Mouse (Mus musculus): Measurements from ENCODE around the gene Slc36a1.

DNA sequence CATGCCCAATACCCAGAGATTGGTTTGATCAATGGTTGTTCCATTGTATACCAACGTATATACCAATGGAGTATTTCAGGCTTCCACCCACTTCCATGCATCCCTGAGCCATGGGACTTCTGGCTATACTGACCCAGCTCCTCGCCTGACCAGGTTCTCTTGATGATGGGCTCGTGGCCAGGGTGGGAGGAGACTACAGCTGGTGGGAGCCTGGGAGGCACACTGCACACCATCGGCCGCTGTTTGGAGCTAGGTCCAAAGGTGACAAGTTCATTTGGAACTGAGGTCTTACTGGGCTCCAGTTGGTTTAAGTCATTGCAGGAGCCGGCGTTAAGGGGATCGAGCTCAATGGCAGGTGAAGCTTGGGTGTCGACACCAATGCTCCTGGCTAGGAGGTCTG is 49.2 kb downstream of the Slc36a1 start:
- no peak for TF ChIP-seq POLR2A (IDR thresholded peaks at IDR 0.05; ENCODE audit: insufficient read depth, low read length)
- TF ChIP-seq CTCF (IDR thresholded peaks at IDR 0.05; ENCODE audit: low read depth, low read length): no peak

Data from ES-Bruce4 (cell line).